Mouse (Mus musculus) brown adipose tissue, adult 24 weeks (tissue): ENCODE measurements around the gene Creb5. TPM values are rescaled to one million over a fixed set of nuclear protein-coding genes. Genes with fewer than 3 reads are reported as not detected.

Experiments used
- H3K27ac ChIP-seq: fragments of 200-500 bp; replicated peaks from 2 replicates; pipeline ENCODE4 v1.5.1; 2012; ENCODE audit warnings: low read depth, mild to moderate bottlenecking, low read length
- H3K4me1 ChIP-seq: fragments of 200-500 bp; 2 replicates; pipeline ENCODE4 v1.6.1; 2012; ENCODE audit warnings: low read length, mixed read lengths; ENCODE audit not compliant: control insufficient read depth, insufficient read depth, insufficient read length
- H3K4me3 ChIP-seq: fragments of 200-500 bp; 2 replicates; pipeline ENCODE4 v1.5.1; 2012; ENCODE audit warnings: low read depth, mild to moderate bottlenecking, low read length, moderate library complexity; ENCODE audit not compliant: insufficient read depth
- polyA plus RNA-seq: library from polyadenylated mRNA; stranded (reverse); fragments of >200 nt; gene quantifications from 2 replicates; pipeline ENCODE4 v1.2.4, GENCODE M21; 2012; ENCODE audit not compliant: missing spikeins, insufficient read depth, insufficient read length

Gene Creb5
- polyA plus RNA-seq, 1 experiment: 2.1 TPM

DNA sequence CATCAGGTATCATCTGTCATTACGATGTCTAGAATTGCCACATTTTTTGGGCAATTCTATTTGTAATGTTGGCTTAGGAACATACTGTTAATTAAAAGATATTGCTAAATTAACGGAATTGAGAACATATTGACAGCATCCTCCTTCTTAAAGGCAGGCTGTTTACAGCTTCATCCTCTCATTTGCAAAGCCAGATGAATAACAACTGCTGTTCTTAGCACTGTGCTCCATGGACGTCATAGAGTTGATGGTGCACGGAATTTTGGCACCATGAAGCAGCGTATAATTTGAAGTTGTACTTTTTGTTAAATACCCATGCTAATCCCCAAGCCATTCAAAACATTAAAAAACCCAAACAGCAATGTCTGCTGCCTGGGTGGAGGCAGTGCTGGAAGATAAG, 10.8 kb downstream of the Creb5 start:
- H3K4me3 ChIP-seq: no peak overlapping the region
- no peak overlapping the region for H3K27ac ChIP-seq
- no peaks in the 10 kb centered on the region for H3K4me1 ChIP-seq

DNA sequence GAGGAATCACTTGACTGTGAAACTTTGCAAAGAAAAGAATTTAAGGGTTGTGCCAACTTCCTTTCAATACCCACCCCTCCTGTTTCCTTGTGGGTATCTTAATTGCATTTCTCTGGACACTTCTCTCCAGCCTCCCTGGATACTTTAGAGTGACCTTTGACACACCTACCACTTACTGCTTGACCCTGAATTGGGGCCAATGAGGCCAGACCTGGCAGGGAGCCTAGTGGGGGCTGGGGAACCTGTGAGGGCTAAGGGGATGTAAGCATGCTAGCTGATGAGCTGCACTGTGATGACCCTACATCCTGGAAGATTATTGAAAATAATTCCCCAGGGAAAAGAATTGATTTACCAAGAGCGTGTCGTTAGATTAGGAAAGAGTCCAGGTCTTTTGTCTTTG, 17.1 kb downstream of the Creb5 start:
- H3K27ac ChIP-seq: no peak overlapping the region
- H3K4me3 ChIP-seq: no peak overlapping the region
- H3K4me1 ChIP-seq: peaks cover 9% of the 10 kb centered on the region; the same call in 1 of the 2 replicates

DNA sequence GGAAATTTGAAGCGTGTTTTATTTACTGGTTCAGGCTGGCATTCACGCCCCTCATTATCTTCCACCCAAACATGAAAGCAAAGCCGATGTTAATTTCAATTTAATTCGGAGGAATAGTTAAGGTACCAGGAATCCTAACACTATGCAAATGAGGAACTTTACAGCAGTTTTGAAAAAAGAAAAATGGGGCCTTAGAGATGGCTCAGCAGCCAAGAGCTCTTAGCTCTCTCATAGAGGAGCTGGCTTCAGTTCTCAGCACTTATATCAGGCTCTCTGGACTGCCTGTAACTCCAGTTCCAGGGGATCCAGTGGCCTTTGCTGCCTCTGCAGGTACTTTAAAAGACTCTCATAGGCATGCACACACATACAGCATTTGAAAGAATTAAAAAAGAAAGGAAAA, 19.1 kb downstream of the Creb5 start:
- no peak overlapping the region for H3K27ac ChIP-seq
- H3K4me1 ChIP-seq: peaks cover 9% of the 10 kb centered on the region; the same call in 1 of the 2 replicates
- no peak overlapping the region for H3K4me3 ChIP-seq

DNA sequence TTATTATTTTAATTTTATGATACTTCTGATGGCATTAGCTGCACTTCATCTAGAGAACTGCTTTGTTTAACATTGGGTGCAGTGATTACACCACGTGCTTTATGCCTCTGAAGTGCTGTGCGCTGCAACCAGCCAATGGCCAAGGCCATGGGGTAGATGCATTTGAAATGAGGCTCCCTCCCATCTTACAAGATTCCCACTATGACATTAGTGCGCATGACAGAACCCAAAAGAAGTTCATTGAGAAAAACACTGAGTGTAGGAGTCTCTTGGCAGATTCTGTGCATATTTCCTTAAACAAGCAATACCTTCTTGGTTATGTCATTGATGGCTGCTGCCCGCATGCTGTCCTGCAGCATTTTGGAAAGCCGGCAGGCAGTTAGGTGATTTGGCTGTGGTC, 19.6 kb downstream of the Creb5 start:
- Histone ChIP-seq H3K27ac (no peak overlapping the region), H3K4me1 (peaks cover 9% of the 10 kb centered on the region; the same call in 1 of the 2 replicates)

DNA sequence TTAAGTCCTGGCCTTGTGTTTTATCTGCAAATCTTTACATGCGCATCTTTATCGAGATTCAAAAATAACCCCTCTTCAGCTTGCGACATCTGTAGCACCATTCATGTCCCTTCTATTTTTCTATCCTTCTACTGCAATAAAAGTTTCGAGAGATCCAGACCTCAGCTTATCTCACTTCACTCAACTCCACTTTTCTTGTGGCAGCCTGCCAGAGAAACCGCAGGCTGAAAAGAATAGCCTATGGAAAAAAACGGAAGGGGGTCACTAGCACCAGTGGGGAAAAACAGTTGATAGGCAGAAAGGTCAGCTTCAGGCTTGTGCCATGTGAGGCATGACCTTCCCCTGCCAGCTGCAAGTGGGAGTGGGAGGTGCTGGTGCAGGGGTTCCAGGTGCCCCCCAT, 21.6 kb downstream of the Creb5 start:
- no peak overlapping the region for H3K4me3 ChIP-seq
- peaks cover 7% of the 10 kb centered on the region; the same call in 1 of the 2 replicates for H3K4me1 ChIP-seq
- H3K27ac ChIP-seq: no peak overlapping the region

More for the DNA sequence above, 19.6 kb downstream of the Creb5 start:
- no peak overlapping the region for H3K4me3 ChIP-seq

DNA sequence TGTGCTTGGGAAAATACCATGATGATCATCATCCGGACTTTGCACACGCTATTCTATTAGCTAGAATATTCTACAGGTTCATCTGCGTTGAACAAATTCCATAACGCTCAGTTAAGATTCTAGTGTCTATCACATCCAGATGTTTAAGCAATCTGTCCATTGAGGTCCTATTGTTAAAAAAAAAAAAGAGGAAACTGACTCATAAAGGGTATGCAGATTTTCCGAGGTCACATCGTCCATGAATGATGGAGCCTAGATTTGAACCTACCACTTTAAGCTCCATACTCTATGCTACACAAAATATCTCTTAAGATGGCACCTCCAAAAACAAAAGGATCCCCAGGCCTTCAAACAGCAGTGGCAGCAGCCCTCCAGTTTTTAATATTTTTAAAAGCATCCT, 26.5 kb downstream of the Creb5 start:
- Histone ChIP-seq H3K4me1 (no peaks in the 10 kb centered on the region), H3K27ac (no peak overlapping the region), H3K4me3 (no peak overlapping the region)

DNA sequence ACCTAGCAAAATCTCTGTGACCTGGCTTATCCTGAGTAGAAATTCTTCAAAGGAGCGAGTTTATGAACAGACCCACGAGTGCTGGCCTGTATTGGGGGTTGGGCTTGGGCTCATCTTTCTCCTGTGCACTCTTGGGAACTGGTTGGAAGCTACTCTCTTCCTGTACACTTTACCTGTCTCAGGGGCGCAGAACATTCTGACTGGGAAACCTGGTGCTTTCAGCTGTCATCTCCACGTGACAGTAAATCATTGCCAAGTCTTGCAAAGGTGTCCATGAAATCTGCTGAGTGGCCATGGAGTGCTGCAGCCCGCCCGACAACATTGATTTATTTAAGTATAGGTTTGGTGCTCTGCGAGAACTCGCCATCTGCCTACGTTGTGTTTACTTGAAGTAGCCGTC, 27.1 kb downstream of the Creb5 start:
- Histone ChIP-seq H3K4me1 (no peaks in the 10 kb centered on the region), H3K27ac (no peak overlapping the region), H3K4me3 (no peak overlapping the region)

DNA sequence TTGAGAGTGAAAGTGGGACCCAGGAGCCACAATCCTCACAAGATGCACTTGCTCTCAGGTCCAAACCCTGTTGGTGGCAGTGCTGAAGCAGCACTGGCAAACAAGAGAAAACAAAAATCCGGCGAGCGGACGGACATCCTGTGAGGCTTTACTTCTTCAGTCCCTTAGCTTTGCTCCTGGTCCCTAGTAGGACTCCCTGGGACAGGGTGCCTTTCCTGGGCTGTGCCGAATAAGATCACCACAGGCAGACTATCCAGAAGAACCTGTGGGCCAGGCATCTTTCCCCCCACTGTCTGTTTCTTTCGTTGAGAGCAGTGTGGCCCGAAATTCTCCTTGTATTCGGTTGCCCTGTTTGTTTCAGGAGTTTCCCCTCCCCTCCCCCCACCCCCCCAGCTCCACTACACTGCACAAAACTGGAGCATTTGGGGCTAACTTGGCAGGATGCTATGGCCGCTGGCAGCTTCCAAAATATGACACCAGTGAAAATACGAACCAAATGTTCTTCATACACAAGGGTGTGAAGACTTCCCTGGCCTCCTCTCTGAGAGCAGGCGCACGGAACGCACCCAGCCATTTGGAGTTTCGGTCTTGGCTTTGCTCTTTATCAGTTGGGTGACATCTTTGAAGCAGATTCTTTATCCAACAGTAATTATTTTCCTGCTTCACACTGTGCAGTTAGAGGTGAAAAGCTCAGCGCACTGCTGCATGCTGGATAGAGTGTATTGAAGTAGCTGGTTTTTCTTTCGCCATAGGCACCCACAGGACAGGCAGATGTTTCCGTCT, 32.7 kb downstream of the Creb5 start:
- Histone ChIP-seq H3K4me1 (no peaks in the 10 kb centered on the region), H3K4me3 (no peak overlapping the region), H3K27ac (no peak overlapping the region)

DNA sequence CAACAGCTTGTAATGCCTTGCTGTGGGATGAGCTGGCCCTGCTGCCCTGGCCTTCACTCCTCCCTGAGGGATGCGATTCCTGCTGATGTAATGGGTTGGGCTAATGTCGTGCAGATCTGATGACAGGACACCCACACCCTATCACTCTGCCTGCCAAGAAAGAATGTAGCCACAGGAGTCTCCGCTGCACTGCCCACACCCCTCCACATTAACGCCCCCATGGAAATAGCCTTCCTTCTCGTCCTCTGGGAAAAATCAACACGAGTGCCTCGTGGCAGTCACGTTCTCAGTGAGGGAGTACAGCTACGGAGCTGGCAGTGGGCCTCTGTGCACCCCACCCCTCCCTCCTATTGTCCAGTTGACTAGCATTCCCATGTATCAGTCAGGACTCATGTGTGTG, 50.3 kb downstream of the Creb5 start:
- H3K27ac ChIP-seq: no peak overlapping the region
- H3K4me3 ChIP-seq: no peak overlapping the region
- no peaks in the 10 kb centered on the region for H3K4me1 ChIP-seq

DNA sequence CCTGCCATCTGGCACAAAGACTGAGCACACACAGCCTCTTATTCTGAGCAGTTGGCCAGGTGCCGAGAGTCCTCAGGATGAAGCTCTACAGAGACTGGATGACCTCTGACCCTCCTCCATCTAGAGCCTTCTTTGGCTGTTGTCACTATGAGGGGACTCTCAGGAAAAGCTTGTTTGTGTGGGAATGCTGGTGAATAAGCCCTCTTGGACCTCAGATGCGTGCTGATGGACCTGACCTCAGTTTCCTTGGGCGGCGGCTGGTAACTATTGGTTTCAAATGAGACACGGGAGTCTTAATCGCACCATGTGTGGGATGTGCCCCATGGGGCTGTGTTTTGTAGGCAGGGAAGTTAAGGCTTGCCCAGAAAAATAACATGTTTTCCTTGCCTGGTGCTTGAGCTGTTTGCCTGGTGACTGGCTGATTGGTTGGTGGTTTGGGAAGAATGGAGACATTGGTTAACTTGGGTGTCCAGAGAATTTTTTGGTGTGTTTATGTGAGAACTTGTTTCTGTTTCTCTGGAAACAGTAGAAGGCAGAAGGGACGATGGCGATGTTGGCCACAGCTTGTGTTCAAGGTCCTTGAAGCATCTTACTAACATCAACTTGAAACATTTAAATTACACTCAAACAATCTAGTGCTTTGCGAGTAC, 65.4 kb downstream of the Creb5 start:
- Histone ChIP-seq H3K4me3 (no peak overlapping the region), H3K27ac (no peak overlapping the region)

DNA sequence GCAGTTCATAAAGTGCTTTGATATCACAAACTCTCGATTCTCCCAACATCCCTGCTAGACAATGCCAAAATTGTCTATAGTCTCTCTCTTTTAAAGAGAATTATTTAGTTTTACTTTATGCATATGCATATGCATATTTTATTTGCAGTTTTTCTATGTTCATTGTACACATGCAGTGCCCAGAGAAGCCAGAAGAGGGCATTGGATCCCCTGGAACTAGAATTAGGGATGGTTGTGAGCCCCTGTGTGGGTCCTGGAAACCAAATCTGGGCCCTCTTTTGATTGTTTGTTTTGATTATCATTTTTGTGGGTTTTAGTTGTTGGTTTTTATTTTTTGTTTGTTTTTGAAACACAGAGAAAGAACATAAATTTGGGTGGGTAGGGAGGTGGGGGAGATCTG, 69.3 kb downstream of the Creb5 start:
- no peaks in the 10 kb centered on the region for H3K4me1 ChIP-seq

More for the DNA sequence above, 65.4 kb downstream of the Creb5 start:
- no peaks in the 10 kb centered on the region for H3K4me1 ChIP-seq

DNA sequence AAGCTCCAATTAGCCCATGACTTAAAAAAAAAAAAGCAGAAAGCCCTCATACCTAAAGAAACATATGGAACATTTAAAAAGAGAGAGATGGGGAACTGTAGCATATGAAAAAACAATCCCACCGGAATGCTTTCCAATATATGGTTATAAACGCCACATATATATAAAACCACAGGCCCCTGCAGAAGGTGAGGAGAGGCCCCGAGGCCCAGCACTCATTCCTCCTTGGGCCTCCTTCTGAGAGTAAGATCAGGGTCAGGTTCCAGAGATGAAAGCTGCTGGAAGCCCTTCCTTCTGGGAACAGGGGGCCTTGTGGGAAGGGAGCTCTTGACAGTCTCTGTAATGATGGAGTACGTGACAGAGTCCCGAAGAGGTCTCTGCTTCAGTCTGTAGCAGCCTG, 76.5 kb downstream of the Creb5 start:
- Histone ChIP-seq H3K4me1 (no peaks in the 10 kb centered on the region), H3K4me3 (no peak overlapping the region), H3K27ac (no peak overlapping the region; the same call in 1 of the 2 replicates)

More for the DNA sequence above, 69.3 kb downstream of the Creb5 start:
- Histone ChIP-seq H3K27ac (no peak overlapping the region), H3K4me3 (no peak overlapping the region)

DNA sequence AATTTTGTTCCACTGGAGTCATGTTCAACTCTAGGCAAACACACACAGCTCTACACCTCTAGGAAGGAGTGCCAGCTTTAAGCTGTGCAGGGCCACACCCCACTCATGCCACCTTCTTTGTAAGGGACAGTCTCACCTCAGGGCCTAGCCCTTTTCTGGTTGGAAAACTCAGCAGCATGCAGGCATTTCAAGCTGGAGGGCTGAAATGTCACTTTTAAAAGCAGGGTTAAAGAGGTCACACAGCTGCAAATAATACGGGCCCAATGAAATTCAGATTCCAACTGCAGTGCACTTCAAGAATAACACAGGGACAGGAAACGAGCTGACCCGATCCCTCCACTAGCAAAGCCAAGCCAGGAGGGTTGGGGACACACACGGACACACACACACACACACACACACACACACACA, 76.9 kb downstream of the Creb5 start:
- H3K4me1 ChIP-seq: no peaks in the 10 kb centered on the region
- H3K4me3 ChIP-seq: no peak overlapping the region
- H3K27ac ChIP-seq: no peak overlapping the region; the same call in 1 of the 2 replicates

DNA sequence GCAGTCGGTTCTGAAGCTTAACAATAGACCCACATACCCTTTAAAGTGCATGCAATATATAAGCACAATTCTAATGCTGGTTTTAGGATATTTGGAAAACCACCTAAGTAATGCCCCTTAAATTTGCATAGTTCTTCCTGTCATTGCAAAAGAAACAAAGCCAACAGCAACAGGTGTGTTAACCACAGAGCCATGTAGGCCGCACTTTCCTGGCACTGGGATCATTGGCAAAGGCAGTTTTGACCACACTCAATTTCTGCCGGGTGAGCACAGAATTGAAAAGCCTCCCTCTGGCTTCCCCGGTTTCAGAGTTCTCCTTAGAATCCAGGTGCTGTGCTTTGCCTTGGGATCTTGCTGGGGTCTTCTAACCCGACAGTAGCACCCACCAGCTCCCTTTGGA, 82.1 kb downstream of the Creb5 start:
- Histone ChIP-seq H3K27ac (no peak overlapping the region), H3K4me1 (no peaks in the 10 kb centered on the region; the same call in 1 of the 2 replicates), H3K4me3 (no peak overlapping the region)

DNA sequence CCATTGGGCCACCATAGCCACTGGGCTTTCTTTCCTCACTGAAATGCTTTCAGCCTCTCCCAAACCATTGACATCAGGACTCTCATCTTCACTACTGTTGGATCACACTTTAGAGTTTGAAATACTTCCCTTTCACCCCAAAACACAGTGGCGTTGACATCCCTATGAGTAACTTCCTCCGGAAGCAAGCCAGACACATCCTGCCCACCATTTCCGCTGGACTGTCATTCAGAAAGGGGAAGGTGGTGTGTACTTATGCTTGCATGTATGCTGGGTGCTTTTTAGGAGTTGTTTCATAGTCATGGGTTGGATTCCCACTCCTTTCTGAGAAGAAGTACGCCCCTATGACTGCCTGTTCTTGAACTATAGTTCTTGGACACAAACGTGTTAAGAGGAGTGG, 82.9 kb downstream of the Creb5 start:
- no peak overlapping the region for H3K4me3 ChIP-seq
- no peak overlapping the region for H3K27ac ChIP-seq

DNA sequence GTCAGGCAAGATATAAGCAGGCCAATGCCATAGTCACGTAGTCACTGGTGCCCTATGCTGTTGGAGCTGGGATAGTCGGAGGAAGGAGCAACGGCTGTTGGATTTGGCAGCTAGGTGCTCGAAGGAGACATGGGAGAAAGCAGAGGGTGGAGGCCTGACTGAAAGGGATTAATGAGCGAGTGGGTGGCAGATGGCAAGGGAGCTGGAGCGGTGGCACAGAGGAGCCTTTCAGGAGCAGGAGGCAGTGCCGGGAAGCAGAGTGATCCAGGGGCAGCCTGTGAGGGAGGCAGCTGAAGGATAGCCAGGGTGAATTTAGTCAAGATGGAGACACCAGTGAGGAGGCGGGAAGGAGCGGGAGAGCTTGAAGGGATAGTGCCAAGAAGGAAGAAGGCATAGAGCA, 84.9 kb downstream of the Creb5 start:
- Histone ChIP-seq H3K27ac (no peak overlapping the region), H3K4me1 (no peaks in the 10 kb centered on the region; the same call in 1 of the 2 replicates), H3K4me3 (no peak overlapping the region)

More for the DNA sequence above, 82.9 kb downstream of the Creb5 start:
- H3K4me1 ChIP-seq: no peaks in the 10 kb centered on the region; the same call in 1 of the 2 replicates
